Mouse (Mus musculus) midbrain, postnatal 0 days (tissue): Measurements from ENCODE around the gene Cib4. TPM values are rescaled to one million over a fixed set of nuclear protein-coding genes. Genes with fewer than 3 reads are reported as not detected.

ENCODE experiments used
- ATAC-seq: fragments of 200-750 bp; cut with Nextera tagmentation; 2 replicates; pipeline ENCODE4 v1.8.0; 2017; ENCODE audit warnings: moderate number of reproducible peaks, mild to moderate bottlenecking, moderate TSS enrichment, moderate library complexity; ENCODE audit not compliant: low FRiP score
- DNase-seq: peaks from one replicate; pipeline ENCODE4 v3.0.0-alpha.2; 2015; ENCODE audit warnings: low spot score
- H3K27ac ChIP-seq: fragments of 300-500 bp; sonication (generic); 2 replicates; pipeline ENCODE4 v1.5.1; 2014; ENCODE audit warnings: low read depth, mild to moderate bottlenecking, low read length, mixed read lengths
- H3K27me3 ChIP-seq: fragments of 300-500 bp; sonication (generic); 2 replicates; pipeline ENCODE4 v1.6.1; 2014; ENCODE audit warnings: low read length, control low read depth, mixed read lengths; ENCODE audit not compliant: insufficient read depth
- H3K36me3 ChIP-seq: fragments of 300-500 bp; sonication (generic); 2 replicates; pipeline ENCODE4 v1.6.1; 2014; ENCODE audit warnings: low read length, control low read depth, mixed read lengths; ENCODE audit not compliant: insufficient read depth
- H3K4me1 ChIP-seq: fragments of 300-500 bp; sonication (generic); 2 replicates; pipeline ENCODE4 v1.6.1; 2014; ENCODE audit warnings: mild to moderate bottlenecking, control low read depth, antibody characterized with exemption, low read length, mixed read lengths; ENCODE audit not compliant: insufficient read depth
- H3K4me2 ChIP-seq: fragments of 300-500 bp; sonication (generic); 2 replicates; pipeline ENCODE4 v1.6.1; 2014; ENCODE audit warnings: low read depth, mild to moderate bottlenecking, low read length, mixed read lengths; ENCODE audit not compliant: poor library complexity, severe bottlenecking
- H3K4me3 ChIP-seq: fragments of 300-500 bp; sonication (generic); 2 replicates; pipeline ENCODE4 v1.5.1; 2014; ENCODE audit warnings: low read depth, mild to moderate bottlenecking, low read length, moderate library complexity
- H3K9ac ChIP-seq: fragments of 300-500 bp; sonication (generic); replicated peaks from 2 replicates; pipeline ENCODE4 v1.6.1; 2014; ENCODE audit warnings: mild to moderate bottlenecking, low read length, moderate library complexity, mixed read lengths; ENCODE audit not compliant: poor library complexity, severe bottlenecking
- H3K9me3 ChIP-seq: fragments of 300-500 bp; sonication (generic); 2 replicates; pipeline ENCODE4 v1.6.1; 2016; ENCODE audit warnings: low read length, control low read depth
- CTCF ChIP-seq: IDR thresholded peaks from 2 replicates; pipeline ENCODE4 v1.5.1; 2016; ENCODE audit warnings: antibody characterized with exemption, mild to moderate bottlenecking
- WGBS: fragments of 180-500 bp; shearing (Covaris S2); extraction: QIAGEN DNeasy Blood & Tissue Kit; methylation state at CpG from one replicate; pipeline ENCODE4 v1.1.7; 2014; 5-methylcytosine and 5-hydroxymethylcytosine counted together
- polyA plus RNA-seq: library from polyadenylated mRNA; unstranded; fragments of >200 nt; fragmentation: Nextera tagmentation; extraction: Ambion mirVana; gene quantifications from 2 replicates; pipeline ENCODE4 v1.2.1, GENCODE M21; 2015
- total RNA-seq: library from RNA; depleted of rRNA; stranded (reverse); fragments of >200 nt; gene quantifications from 2 replicates; pipeline ENCODE4 v1.2.3, GENCODE M21; 2014

Cib4 gene
- total and polyA plus RNA-seq, 2 experiments from 2014 or later: not detected

- no peak; the same call in 1 of the 2 replicates for ATAC-seq
- Histone ChIP-seq H3K9ac (no peak overlapping the region), H3K4me1 (no peaks in the 10 kb centered on the region), H3K4me2 (no peak overlapping the region), H3K9me3 (no peaks in the 10 kb centered on the region), H3K27me3 (no peaks in the 10 kb centered on the region), H3K36me3 (no peaks in the 10 kb centered on the region), H3K27ac (no peak overlapping the region), H3K4me3 (no peak overlapping the region)
- no peak for TF ChIP-seq CTCF
- peak; percentile 71 for DNase-seq
- WGBS: 26% methylated on average over 12 of the region's 12 CpGs
Measured at GRCm38 (mm10) chr5:30525920-30526836, 19.5 kb downstream of the Cib4 start.

- H3K4me1 ChIP-seq: no peaks in the 10 kb centered on the region
- H3K9ac ChIP-seq: no peak overlapping the region
- H3K9me3 ChIP-seq: no peaks in the 10 kb centered on the region
- H3K4me3 ChIP-seq: no peak overlapping the region
- H3K27ac ChIP-seq: no peak overlapping the region
- WGBS: 35% methylated on average over 3 of the region's 3 CpGs
- DNase-seq: no peak
- ATAC-seq: no peak
- no peak overlapping the region for H3K4me2 ChIP-seq
- no peak for TF ChIP-seq CTCF
- H3K27me3 ChIP-seq: no peaks in the 10 kb centered on the region
- no peaks in the 10 kb centered on the region for H3K36me3 ChIP-seq
Measured at GRCm38 (mm10) chr5:30524213-30524612, 21.4 kb downstream of the Cib4 start.

- Histone ChIP-seq H3K27me3 (no peaks in the 10 kb centered on the region), H3K4me2 (no peak overlapping the region)
- WGBS: 95% methylated on average over 3 of the region's 3 CpGs
Measured at GRCm38 (mm10) chr5:30523131-30523530, 22.5 kb downstream of the Cib4 start.

GRCm38 (mm10) chr5:30522406-30522805 lies 23.2 kb downstream of the Cib4 start:
- no peak overlapping the region for H3K4me2 ChIP-seq
- 87% methylated on average over 8 of the region's 8 CpGs for WGBS
- no peaks in the 10 kb centered on the region for H3K36me3 ChIP-seq
- DNase-seq: no peak
- H3K27ac ChIP-seq: no peak overlapping the region
- ATAC-seq: no peak
- no peak overlapping the region for H3K9ac ChIP-seq
- H3K4me3 ChIP-seq: no peak overlapping the region
- TF ChIP-seq CTCF: no peak
- H3K27me3 ChIP-seq: no peaks in the 10 kb centered on the region
- no peaks in the 10 kb centered on the region for H3K9me3 ChIP-seq
- no peaks in the 10 kb centered on the region for H3K4me1 ChIP-seq

More at GRCm38 (mm10) chr5:30523131-30523530, 22.5 kb downstream of the Cib4 start:
- H3K4me1 ChIP-seq: no peaks in the 10 kb centered on the region
- DNase-seq (no peak), ATAC-seq (no peak)
- no peaks in the 10 kb centered on the region for H3K9me3 ChIP-seq
- no peak overlapping the region for H3K4me3 ChIP-seq
- no peak overlapping the region for H3K27ac ChIP-seq
- no peaks in the 10 kb centered on the region for H3K36me3 ChIP-seq
- H3K9ac ChIP-seq: no peak overlapping the region
- no peak for TF ChIP-seq CTCF

GRCm38 (mm10) chr5:30520214-30520732 lies 25.4 kb downstream of the Cib4 start:
- ATAC-seq (no peak), DNase-seq (no peak)
- no peaks in the 10 kb centered on the region for H3K4me1 ChIP-seq
- no peaks in the 10 kb centered on the region for H3K36me3 ChIP-seq
- WGBS: 84% methylated on average over 10 of the region's 10 CpGs
- no peaks in the 10 kb centered on the region for H3K27me3 ChIP-seq
- no peak overlapping the region for H3K4me2 ChIP-seq
- no peak overlapping the region for H3K9ac ChIP-seq
- H3K4me3 ChIP-seq: no peak overlapping the region
- no peak for TF ChIP-seq CTCF
- H3K27ac ChIP-seq: no peak overlapping the region
- H3K9me3 ChIP-seq: no peaks in the 10 kb centered on the region

GRCm38 (mm10) chr5:30519494-30519893 lies 26.1 kb downstream of the Cib4 start:
- TF ChIP-seq CTCF: no peak
- ATAC-seq: no peak
- no peak overlapping the region for H3K4me3 ChIP-seq
- no peak overlapping the region for H3K9ac ChIP-seq
- H3K4me1 ChIP-seq: no peaks in the 10 kb centered on the region
- H3K4me2 ChIP-seq: no peak overlapping the region
- H3K27ac ChIP-seq: no peak overlapping the region
- DNase-seq: peak; percentile 32
- H3K36me3 ChIP-seq: no peaks in the 10 kb centered on the region
- H3K9me3 ChIP-seq: no peaks in the 10 kb centered on the region
- H3K27me3 ChIP-seq: no peaks in the 10 kb centered on the region
- WGBS: 56% methylated on average over 7 of the region's 7 CpGs
